Mouse (Mus musculus) CH12.LX (cell line): ENCODE data around the gene Pmf1. TPM values are rescaled to one million over a fixed set of nuclear protein-coding genes. Genes with fewer than 3 reads are reported as not detected.

Source experiments
- DNase-seq: peaks from one replicate; pipeline ENCODE4 v3.0.0-alpha.2; 2013; ENCODE audit errors: extremely low read depth
- H3K27ac ChIP-seq: 2 replicates; pipeline ENCODE4 v1.5.1; 2012; ENCODE audit warnings: low read depth, mild to moderate bottlenecking, control low read depth, moderate library complexity; ENCODE audit not compliant: insufficient read depth
- H3K27me3 ChIP-seq: replicated peaks from 2 replicates; pipeline ENCODE3; 2012; ENCODE audit warnings: inconsistent platforms
- H3K36me3 ChIP-seq, 2 experiments: replicated peaks in 1 of 2; 2 replicates each; pipeline versions ENCODE3 to v1.6.1; 2012; ENCODE audit warnings: inconsistent platforms in 1 of 2, low read length in 1 of 2, mild to moderate bottlenecking in 1 of 2, mixed read lengths in 1 of 2, moderate library complexity in 1 of 2; ENCODE audit not compliant: control insufficient read depth in 1 of 2, insufficient read depth in 1 of 2
- H3K4me1 ChIP-seq, 2 experiments: 2 replicates each; pipeline ENCODE4 v1.6.1; 2012; ENCODE audit warnings: inconsistent platforms in 1 of 2, moderate library complexity in 1 of 2; ENCODE audit not compliant: insufficient read depth in 2 of 2, control insufficient read depth in 1 of 2
- H3K4me2 ChIP-seq: 2 replicates; pipeline ENCODE4 v1.6.1; 2012; ENCODE audit warnings: low read depth, mild to moderate bottlenecking, control low read depth; ENCODE audit not compliant: poor library complexity, insufficient read depth, severe bottlenecking
- H3K4me3 ChIP-seq, 3 experiments: fragments of 150-350 bp in 1 of 3; sonication (generic) in 1 of 3; replicated peaks in 1 of 3; 2 replicates each; pipeline versions ENCODE3 to v1.5.1; 2011 to 2012; ENCODE audit warnings: low read depth in 2 of 3, low read length in 2 of 3, mild to moderate bottlenecking in 2 of 3, moderate library complexity in 2 of 3, control low read depth in 1 of 3, improper control_type of control experiment in 1 of 3, inconsistent platforms in 1 of 3, mixed read lengths in 1 of 3; ENCODE audit not compliant: poor library complexity in 1 of 3
- H3K79me2 ChIP-seq: replicated peaks from 2 replicates; pipeline ENCODE4 v1.6.1; 2012; ENCODE audit warnings: mild to moderate bottlenecking, moderate library complexity; ENCODE audit not compliant: control insufficient read depth, poor library complexity, insufficient read depth, severe bottlenecking; ENCODE audit errors: extremely low read depth
- H3K9ac ChIP-seq: 2 replicates; pipeline ENCODE4 v1.6.1; 2012; ENCODE audit warnings: low read depth, mild to moderate bottlenecking, control low read depth, moderate library complexity; ENCODE audit not compliant: insufficient read depth
- H3K9me3 ChIP-seq: replicated peaks from 2 replicates; pipeline ENCODE3; 2012; ENCODE audit warnings: low read length, inconsistent platforms, mixed read lengths
- BHLHE40 ChIP-seq: IDR thresholded peaks from 2 replicates; pipeline ENCODE4 v1.6.1; 2011; ENCODE audit warnings: mild to moderate bottlenecking, low read depth, low read length, improper control_type of control experiment
- CHD1 ChIP-seq: IDR thresholded peaks from 2 replicates; pipeline ENCODE4 v1.6.1; 2012; ENCODE audit warnings: low read depth, low read length, improper control_type of control experiment, inconsistent platforms
- CHD2 ChIP-seq: IDR thresholded peaks from 2 replicates; pipeline ENCODE4 v1.6.1; 2011; ENCODE audit warnings: low read length, improper control_type of control experiment
- CTCF ChIP-seq, 2 experiments: IDR thresholded peaks in 1 of 2; conservative IDR thresholded peaks in 1 of 2; 2 replicates each; pipeline ENCODE4 v1.5.1; 2011 to 2012; ENCODE audit warnings: low read depth in 2 of 2, low read length in 2 of 2, improper control_type of control experiment in 1 of 2, inconsistent platforms in 1 of 2, mild to moderate bottlenecking in 1 of 2, moderate library complexity in 1 of 2
- E2F4 ChIP-seq: IDR thresholded peaks from 2 replicates; pipeline ENCODE4 v1.6.1; 2011; ENCODE audit warnings: low read depth, low read length, improper control_type of control experiment; ENCODE audit not compliant: insufficient replicate concordance
- GABPA ChIP-seq: IDR thresholded peaks from 2 replicates; pipeline ENCODE4 v1.6.1; 2012; ENCODE audit warnings: low read depth, low read length, improper control_type of control experiment, inconsistent platforms; ENCODE audit not compliant: insufficient replicate concordance
- IRF4 ChIP-seq: IDR thresholded peaks from 2 replicates; pipeline ENCODE4 v1.6.1; 2014; ENCODE audit warnings: low read depth, mild to moderate bottlenecking, inconsistent platforms, low read length, improper control_type of control experiment
- JUN ChIP-seq: IDR thresholded peaks from 2 replicates; pipeline ENCODE4 v1.6.1; 2011; ENCODE audit warnings: low read depth, mild to moderate bottlenecking, low read length, improper control_type of control experiment, moderate library complexity; ENCODE audit not compliant: insufficient read depth
- JUND ChIP-seq: conservative IDR thresholded peaks from 2 replicates; pipeline ENCODE4 v1.6.1; 2011; ENCODE audit warnings: low read depth, low read length, improper control_type of control experiment
- KAT2A ChIP-seq: IDR thresholded peaks from 2 replicates; pipeline ENCODE4 v1.6.1; 2012; ENCODE audit warnings: low read length, improper control_type of control experiment, inconsistent platforms; ENCODE audit not compliant: insufficient replicate concordance
- MAFK ChIP-seq: IDR thresholded peaks from 2 replicates; pipeline ENCODE4 v1.6.1; 2011; ENCODE audit warnings: low read length, improper control_type of control experiment; ENCODE audit not compliant: insufficient replicate concordance
- MAX ChIP-seq: IDR thresholded peaks from 2 replicates; pipeline ENCODE4 v1.6.1; 2011; ENCODE audit warnings: low read length, improper control_type of control experiment
- MEF2A ChIP-seq: IDR thresholded peaks from 2 replicates; pipeline ENCODE4 v1.6.1; 2014; ENCODE audit warnings: low read depth, mild to moderate bottlenecking, inconsistent platforms, low read length, improper control_type of control experiment, borderline replicate concordance
- MXI1 ChIP-seq: IDR thresholded peaks from 2 replicates; pipeline ENCODE4 v1.6.1; 2011; ENCODE audit warnings: mild to moderate bottlenecking, low read depth, low read length, improper control_type of control experiment
- NELFE ChIP-seq: IDR thresholded peaks from 2 replicates; pipeline ENCODE4 v1.6.1; 2011; ENCODE audit warnings: low read depth, low read length, improper control_type of control experiment
- NRF1 ChIP-seq: IDR thresholded peaks from 2 replicates; pipeline ENCODE4 v1.6.1; 2014; ENCODE audit warnings: low read depth, mild to moderate bottlenecking, inconsistent platforms, low read length, improper control_type of control experiment, moderate library complexity
- PAX5 ChIP-seq: IDR thresholded peaks from 2 replicates; pipeline ENCODE4 v1.6.1; 2012; ENCODE audit warnings: low read length, inconsistent platforms, mixed read lengths
- RAD21 ChIP-seq: IDR thresholded peaks from 2 replicates; pipeline ENCODE4 v1.6.1; 2011; ENCODE audit warnings: low read depth, mild to moderate bottlenecking, low read length, improper control_type of control experiment, moderate library complexity
- SIN3A ChIP-seq: IDR thresholded peaks from 2 replicates; pipeline ENCODE4 v1.6.1; 2012; ENCODE audit warnings: low read length, improper control_type of control experiment, inconsistent platforms
- TBP ChIP-seq: conservative IDR thresholded peaks from 2 replicates; pipeline ENCODE4 v1.6.1; 2011; ENCODE audit warnings: low read depth, low read length, improper control_type of control experiment
- UBTF ChIP-seq: IDR thresholded peaks from 2 replicates; pipeline ENCODE4 v1.6.1; 2012; ENCODE audit warnings: low read depth, mild to moderate bottlenecking, inconsistent platforms, low read length, improper control_type of control experiment, moderate library complexity
- USF1 ChIP-seq: IDR thresholded peaks from 2 replicates; pipeline ENCODE4 v1.6.1; 2014; ENCODE audit warnings: low read depth, mild to moderate bottlenecking, inconsistent platforms, low read length, improper control_type of control experiment
- USF2 ChIP-seq: conservative IDR thresholded peaks from 2 replicates; pipeline ENCODE4 v1.6.1; 2011; ENCODE audit warnings: low read depth, low read length, improper control_type of control experiment
- ZC3H11A ChIP-seq: IDR thresholded peaks from 2 replicates; pipeline ENCODE4 v1.6.1; 2012; ENCODE audit warnings: low read depth, mild to moderate bottlenecking, inconsistent platforms, low read length, improper control_type of control experiment
- ZNF384 ChIP-seq: IDR thresholded peaks from 2 replicates; pipeline ENCODE4 v1.6.1; 2012; ENCODE audit warnings: low read depth, low read length, improper control_type of control experiment, inconsistent platforms
- dilution Hi-C: fragments of 300-500 bp; cut with MboI; formaldehyde crosslinking; loops from 2 replicates; pipeline ENCODE4 v1.14.3; 2020; ENCODE audit warnings: low sequenced_read_pairs; ENCODE audit not compliant: extremely low pct_unique_long_range_greater_than_20kb, extremely low pct_ligation_motif_present
- in situ Hi-C: fragments of 300-500 bp; cut with MboI; formaldehyde crosslinking; loops from 3 replicates; pipeline ENCODE4 v1.14.3; 2019; ENCODE audit warnings: low sequenced_read_pairs, low pct_ligation_motif_present, low pct_unique_long_range_greater_than_20kb, mixed read lengths
- polyA plus RNA-seq: library from polyadenylated mRNA; unstranded; fragments of >175 nt; gene quantifications from 2 replicates; pipeline ENCODE4 v1.2.1, GENCODE M21; 2012; ENCODE audit warnings: low read depth; ENCODE audit not compliant: insufficient read length
- total RNA-seq, 2 experiments: library from RNA; depleted of rRNA; stranded (reverse); fragments of 300-350 nt in 1 of 2; fragments of >200 nt in 1 of 2; gene quantifications; 2 replicates each; pipeline ENCODE4 v1.2.3; 2012 to 2014

The Pmf1 gene
- total and polyA plus RNA-seq, 3 experiments: 99.9 to 144 (median 104) TPM

GRCm38 (mm10) chr3:88452716-88453115, 42.6 kb upstream of the Pmf1 start:
- TF ChIP-seq RAD21 (no peak), NELFE (no peak), TBP (no peak), MAX (no peak), BHLHE40 (no peak), CTCF (conservative IDR thresholded peaks at IDR 0.05 in 1 of 2, IDR thresholded peaks at IDR 0.05 in 1 of 2; ENCODE audit: low read depth in 2 of 2, low read length in 2 of 2) (no peak), MXI1 (no peak), ZNF384 (no peak), USF2 (no peak), SIN3A (no peak), PAX5 (no peak)
- H3K4me2 ChIP-seq: no peak overlapping the region

DNA sequence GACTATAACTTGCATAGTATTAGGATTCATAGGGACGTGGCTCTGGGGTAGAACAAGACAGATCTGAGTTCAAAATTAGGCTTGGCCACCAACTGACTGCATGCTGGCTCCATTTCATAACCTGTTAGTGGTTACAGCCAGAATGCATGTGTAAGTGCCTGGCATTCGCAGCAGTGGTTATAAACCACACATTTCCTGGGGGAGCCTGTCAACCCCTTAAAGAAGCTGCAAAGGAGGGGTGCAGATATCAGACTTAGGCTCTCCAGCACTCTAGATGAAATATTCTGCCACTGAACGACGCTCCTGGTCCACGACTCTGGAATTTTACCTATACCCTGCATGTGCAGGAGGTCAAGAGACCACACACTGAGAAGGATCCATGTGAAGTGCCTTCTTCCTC, 42.1 kb upstream of the Pmf1 start:
- Histone ChIP-seq H3K27me3 (no peaks in the 10 kb centered on the region), H3K79me2 (no peaks in the 10 kb centered on the region), H3K9ac (no peak overlapping the region), H3K27ac (no peak overlapping the region), H3K4me2 (no peak overlapping the region), H3K4me3 (no peak overlapping the region), H3K4me1 (peaks cover 9 to 44% of the 10 kb centered on the region in 2 experiments), H3K36me3 (no peaks in the 10 kb centered on the region), H3K9me3 (no peaks in the 10 kb centered on the region)
- DNase-seq: no peak
- in situ Hi-C loops (no loop called here), dilution Hi-C loops (no loop called here)
- TF ChIP-seq NRF1 (no peak), KAT2A (no peak), UBTF (no peak), MEF2A (no peak), PAX5 (no peak), JUN (no peak), MAFK (no peak), JUND (no peak), MXI1 (no peak), CHD2 (no peak), E2F4 (no peak), CHD1 (no peak), USF1 (no peak), IRF4 (no peak), ZC3H11A (no peak), BHLHE40 (no peak), SIN3A (no peak), GABPA (no peak)

More at GRCm38 (mm10) chr3:88452716-88453115, 42.6 kb upstream of the Pmf1 start:
- DNase-seq: no peak
- dilution Hi-C loops: no loop called here
- H3K27ac ChIP-seq: no peak overlapping the region
- no peaks in the 10 kb centered on the region for H3K27me3 ChIP-seq
- H3K36me3 ChIP-seq: no peaks in the 10 kb centered on the region
- H3K79me2 ChIP-seq: no peaks in the 10 kb centered on the region
- H3K4me1 ChIP-seq: peaks cover 12 to 48% of the 10 kb centered on the region in 2 experiments
- in situ Hi-C loops: no loop called here
- H3K9ac ChIP-seq: no peak overlapping the region
- H3K4me3 ChIP-seq: no peak overlapping the region
- H3K9me3 ChIP-seq: no peaks in the 10 kb centered on the region
